Mouse (Mus musculus): ENCODE results near the gene Srrm4. TPM values are rescaled to one million over a fixed set of nuclear protein-coding genes. Genes with fewer than 3 reads are reported as not detected.
"Not testable (repeated sequence)": the region's sequence is repeated elsewhere in the genome, so short reads cannot be mapped to it uniquely, and the experiment has no call there.

Gene Srrm4
- polyA plus RNA-seq, 1 experiment from 2014 or later, result 0.90 TPM

- peaks cover 37% of the 10 kb centered on the region for H3K27me3 ChIP-seq (ENCODE audit: insufficient read depth, poor library complexity, severe bottlenecking)
These were observed 147.1 kb downstream of the Srrm4 start for GRCm38 (mm10) chr5:116444517-116444916.

GRCm38 (mm10) chr5:116443459-116443940, 148.1 kb downstream of the Srrm4 start:
- no peak overlapping the region for H3K4me3 ChIP-seq
- DNase-seq (ENCODE audit: low spot score), result no peak
- peaks cover 28% of the 10 kb centered on the region for H3K4me1 ChIP-seq
- no peaks in the 10 kb centered on the region for H3K9me3 ChIP-seq
- no peak overlapping the region for H3K27ac ChIP-seq
- H3K27me3 ChIP-seq (ENCODE audit: insufficient read depth, poor library complexity, severe bottlenecking), result peaks cover 37% of the 10 kb centered on the region
- H3K36me3 ChIP-seq, result 0 out of 2 replicates have a peak, but pooled peaks cover 7% of the 10 kb centered on the region
- WGBS, result 81% methylated on average over 8 of the region's 8 CpGs

More at GRCm38 (mm10) chr5:116444517-116444916, 147.1 kb downstream of the Srrm4 start:
- Histone ChIP-seq H3K4me1 (peaks cover 36% of the 10 kb centered on the region), H3K9me3 (no peaks in the 10 kb centered on the region), H3K4me3 (no peak overlapping the region), H3K36me3 (0 out of 2 replicates have a peak, but pooled peaks cover 7% of the 10 kb centered on the region), H3K27ac (no peak overlapping the region)
- 53% methylated on average over 27 of the region's 27 CpGs for WGBS
- no peak for DNase-seq (ENCODE audit: low spot score)

GRCm38 (mm10) chr5:116442697-116443458, 148.7 kb downstream of the Srrm4 start:
- Histone ChIP-seq H3K9me3 (no peaks in the 10 kb centered on the region), H3K36me3 (0 out of 2 replicates have a peak, but pooled peaks cover 7% of the 10 kb centered on the region), H3K27me3 (ENCODE audit: insufficient read depth, poor library complexity, severe bottlenecking) (peaks cover 37% of the 10 kb centered on the region), H3K4me3 (no peak overlapping the region), H3K4me1 (peaks cover 28% of the 10 kb centered on the region), H3K27ac (no peak overlapping the region)
- no peak for DNase-seq (ENCODE audit: low spot score)
- 76% methylated on average over 7 of the region's 7 CpGs for WGBS

GRCm38 (mm10) chr5:116440251-116440650, 151.4 kb downstream of the Srrm4 start:
- Histone ChIP-seq H3K4me3 (no peak overlapping the region), H3K36me3 (0 out of 2 replicates have a peak, but pooled peaks cover 7% of the 10 kb centered on the region), H3K9me3 (no peaks in the 10 kb centered on the region), H3K27ac (no peak overlapping the region), H3K4me1 (peaks cover 17% of the 10 kb centered on the region), H3K27me3 (ENCODE audit: insufficient read depth, poor library complexity, severe bottlenecking) (peaks cover 24% of the 10 kb centered on the region)
- WGBS, result 48% methylated on average over 4 of the region's 4 CpGs
- no peak for DNase-seq (ENCODE audit: low spot score)

GRCm38 (mm10) chr5:116438328-116438727, 153.3 kb downstream of the Srrm4 start:
- H3K27ac ChIP-seq, result no peak overlapping the region
- no peak overlapping the region for H3K4me3 ChIP-seq
- peaks cover 6% of the 10 kb centered on the region for H3K27me3 ChIP-seq (ENCODE audit: insufficient read depth, poor library complexity, severe bottlenecking)
- no peaks in the 10 kb centered on the region for H3K36me3 ChIP-seq
- peaks cover 18% of the 10 kb centered on the region for H3K4me1 ChIP-seq
- no peaks in the 10 kb centered on the region for H3K9me3 ChIP-seq
- DNase-seq (ENCODE audit: low spot score), result no peak
- 35% methylated on average over 4 of the region's 4 CpGs for WGBS

GRCm38 (mm10) chr5:116436117-116436516, 155.5 kb downstream of the Srrm4 start:
- Histone ChIP-seq H3K27ac (no peak overlapping the region), H3K36me3 (no peaks in the 10 kb centered on the region), H3K27me3 (ENCODE audit: insufficient read depth, poor library complexity, severe bottlenecking) (no peaks in the 10 kb centered on the region), H3K4me1 (peaks cover 16% of the 10 kb centered on the region), H3K4me3 (no peak overlapping the region), H3K9me3 (no peaks in the 10 kb centered on the region)
- DNase-seq (ENCODE audit: low spot score), result no peak

GRCm38 (mm10) chr5:116434976-116435850, 156.4 kb downstream of the Srrm4 start:
- Histone ChIP-seq H3K27ac (no peak overlapping the region), H3K9me3 (no peaks in the 10 kb centered on the region), H3K4me3 (no peak overlapping the region), H3K4me1 (peaks cover 16% of the 10 kb centered on the region), H3K36me3 (no peaks in the 10 kb centered on the region), H3K27me3 (ENCODE audit: insufficient read depth, poor library complexity, severe bottlenecking) (no peaks in the 10 kb centered on the region)
- DNase-seq (ENCODE audit: low spot score), result no peak
- WGBS, result 48% methylated on average over 13 of the region's 13 CpGs

GRCm38 (mm10) chr5:116432871-116433270, 158.7 kb downstream of the Srrm4 start:
- H3K27me3 ChIP-seq (ENCODE audit: insufficient read depth, poor library complexity, severe bottlenecking), result no peaks in the 10 kb centered on the region
- no peaks in the 10 kb centered on the region for H3K36me3 ChIP-seq
- no peaks in the 10 kb centered on the region for H3K9me3 ChIP-seq
- peaks cover 12% of the 10 kb centered on the region for H3K4me1 ChIP-seq
- no peak overlapping the region for H3K27ac ChIP-seq
- WGBS, result 54% methylated on average over 7 of the region's 7 CpGs
- no peak for DNase-seq (ENCODE audit: low spot score)
- no peak overlapping the region for H3K4me3 ChIP-seq

GRCm38 (mm10) chr5:116426701-116427100, 164.9 kb downstream of the Srrm4 start:
- Histone ChIP-seq H3K4me1 (peaks cover 32% of the 10 kb centered on the region), H3K27ac (no peak overlapping the region), H3K9me3 (no peaks in the 10 kb centered on the region), H3K27me3 (ENCODE audit: insufficient read depth, poor library complexity, severe bottlenecking) (no peaks in the 10 kb centered on the region), H3K4me3 (no peak overlapping the region), H3K36me3 (no peaks in the 10 kb centered on the region)
- WGBS, result 80% methylated on average over 2 of the region's 2 CpGs
- no peak for DNase-seq (ENCODE audit: low spot score)

- H3K27me3 ChIP-seq (ENCODE audit: insufficient read depth, poor library complexity, severe bottlenecking); H3K9me3 ChIP-seq; H3K36me3 ChIP-seq; H3K4me3 ChIP-seq; DNase-seq (ENCODE audit: low spot score): not testable (repeated sequence)
- 88% methylated on average over 3 of the region's 3 CpGs for WGBS
- Histone ChIP-seq H3K4me1 (peaks cover 35% of the 10 kb centered on the region), H3K27ac (0 out of 2 replicates have a peak overlapping the region, but pooled peaks have one; percentile 52)
These were observed 165.9 kb downstream of the Srrm4 start for GRCm38 (mm10) chr5:116425709-116426108.

- no peaks in the 10 kb centered on the region for H3K36me3 ChIP-seq
- peaks cover 40% of the 10 kb centered on the region for H3K4me1 ChIP-seq
- peak overlapping the region; percentile 52; the same call in 1 of the 2 replicates for H3K27ac ChIP-seq
- H3K9me3 ChIP-seq, result no peaks in the 10 kb centered on the region
- no peak overlapping the region for H3K4me3 ChIP-seq
- H3K27me3 ChIP-seq (ENCODE audit: insufficient read depth, poor library complexity, severe bottlenecking), result no peaks in the 10 kb centered on the region
- 70% methylated on average over 7 of the region's 7 CpGs for WGBS
- no peak for DNase-seq (ENCODE audit: low spot score)
These were observed 166.3 kb downstream of the Srrm4 start for GRCm38 (mm10) chr5:116425273-116425672.

- Histone ChIP-seq H3K4me1 (peaks cover 54% of the 10 kb centered on the region), H3K27ac (peak overlapping the region; percentile 88; the same call in 1 of the 2 replicates), H3K27me3 (ENCODE audit: insufficient read depth, poor library complexity, severe bottlenecking) (no peaks in the 10 kb centered on the region), H3K36me3 (no peaks in the 10 kb centered on the region), H3K4me3 (no peak overlapping the region), H3K9me3 (no peaks in the 10 kb centered on the region)
- DNase-seq (ENCODE audit: low spot score), result no peak
- WGBS, result 76% methylated on average over 8 of the region's 8 CpGs
These were observed 167.9 kb downstream of the Srrm4 start for GRCm38 (mm10) chr5:116423746-116424145.
